Comparison of ENCODE assay signal across 8 mouse cellular contexts in the genomic region with DNA sequence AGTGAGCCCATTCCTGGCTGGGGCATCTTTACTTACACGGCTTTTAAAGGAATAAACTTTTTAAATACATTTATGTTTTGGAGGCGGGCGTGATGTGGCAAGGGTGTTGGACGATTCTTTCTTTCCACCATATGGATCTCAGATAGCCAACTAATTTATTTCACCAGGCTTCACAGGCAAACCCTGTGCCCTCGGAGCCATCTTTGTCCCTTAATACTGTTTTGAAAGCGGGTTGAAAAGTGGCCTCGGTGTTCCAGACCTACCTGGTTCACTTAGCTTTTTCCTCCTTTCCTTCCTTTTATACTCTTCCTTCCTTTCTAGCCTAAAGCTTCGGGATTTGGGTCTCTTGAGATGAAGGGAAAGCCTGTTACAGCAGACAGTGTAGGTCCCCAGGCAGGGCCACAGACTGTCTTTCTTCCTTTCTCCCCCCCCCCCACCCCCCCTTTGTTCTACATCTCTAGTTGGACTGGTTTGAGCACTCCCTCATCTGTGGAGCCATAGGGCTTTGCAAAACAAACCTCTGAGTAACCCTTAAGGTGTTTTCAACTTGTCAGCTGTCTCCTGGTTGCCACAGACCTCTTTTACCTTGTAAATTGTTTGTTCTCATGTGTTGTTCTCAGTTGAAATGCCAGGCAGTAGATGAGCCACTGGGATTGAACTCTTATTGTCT. TPM values are rescaled to one million over a fixed set of nuclear protein-coding genes. Genes with fewer than 3 reads are reported as not detected.
DNase-seq lines count a peak whose midpoint lies in the region; ATAC-seq and TF ChIP-seq lines count a peak whose summit lies in the region.

No protein-coding gene starts in this region.

- H3K36me3 ChIP-seq in forebrain, embryonic 15.5 days, result no peaks in the 10 kb centered on the region
- H3K36me3 ChIP-seq in liver, postnatal 0 days (replicated peaks; ENCODE audit: insufficient read depth, low read length), result no peaks in the 10 kb centered on the region

- intact Hi-C loops in left cerebral cortex, adult 2 months (cut with DNase I), result loop anchor here (10.0 kb wide), 1 partner anchor 213 kb away; a partner anchor contains a TSS
- intact Hi-C loops in left cerebral cortex, postnatal 25 days (cut with DNase I), result loop anchor here (2.0 kb wide), 1 partner anchor 211 kb away; no protein-coding TSS in a partner anchor
- intact Hi-C loops in gastrocnemius, postnatal 36 days (cut with DNase I), result loop anchor here (2.0 kb wide), 1 partner anchor 61 kb away; no protein-coding TSS in a partner anchor

- peak overlapping the region; percentile 100 for H3K4me3 ChIP-seq in left cerebral cortex, adult 2 months
- H3K4me3 ChIP-seq in forebrain, embryonic 15.5 days, result peak overlapping the region; percentile 97
- H3K4me3 ChIP-seq in liver, postnatal 0 days (ENCODE audit: low read depth, low read length), result peak overlapping the region; percentile 96

- no peak for TF ChIP-seq CTCF in left cerebral cortex, adult 2 months (IDR thresholded peaks at IDR 0.05)
- no peak for TF ChIP-seq CTCF in liver, postnatal 0 days (IDR thresholded peaks at IDR 0.05; ENCODE audit: low read depth)

- no peak for ATAC-seq in forebrain, embryonic 15.5 days (replicated peaks)
- peak; percentile 14; the same call in 1 of the 2 replicates for ATAC-seq in liver, postnatal 0 days

- peak overlapping the region; percentile 67 for H3K9ac ChIP-seq in forebrain, embryonic 15.5 days (replicated peaks)
- peak overlapping the region; percentile 98 for H3K9ac ChIP-seq in liver, postnatal 0 days (replicated peaks)

- 6% methylated on average over 8 of the region's 8 CpGs for WGBS in forebrain, embryonic 15.5 days
- WGBS in liver, postnatal 0 days (ENCODE audit: insufficient replicate concordance), result 2% methylated on average over 8 of the region's 8 CpGs

- H3K9me3 ChIP-seq in forebrain, embryonic 15.5 days, result no peaks in the 10 kb centered on the region
- H3K9me3 ChIP-seq in liver, postnatal 0 days (ENCODE audit: low read length), result no peaks in the 10 kb centered on the region

- peak overlapping the region; percentile 77 for H3K4me2 ChIP-seq in forebrain, embryonic 15.5 days (replicated peaks)
- H3K4me2 ChIP-seq in liver, postnatal 0 days (ENCODE audit: low read depth, low read length), result peak overlapping the region; percentile 75

- no peaks in the 10 kb centered on the region for H3K27me3 ChIP-seq in forebrain, embryonic 15.5 days
- H3K27me3 ChIP-seq in liver, postnatal 0 days (ENCODE audit: insufficient read depth, low read length), result no peaks in the 10 kb centered on the region

- DNase-seq in left cerebral cortex, adult 2 months (ENCODE audit: extremely low spot score in 1 of 2, low spot score in 2 of 2), result no peak
- DNase-seq in left cerebral cortex, postnatal 25 days (ENCODE audit: low spot score in 2 of 2), result no peak
- DNase-seq in R1 (ENCODE audit: low read depth, low spot score), result peak; percentile 29
- peak; percentile 33 for DNase-seq in liver, postnatal 0 days
- DNase-seq in adrenal gland, postnatal 4 days (ENCODE audit: low spot score in 2 of 2), result no peak
- DNase-seq in left cerebral cortex, adult 9 months (ENCODE audit: low spot score in 2 of 2), result no peak
- DNase-seq in gastrocnemius, postnatal 36 days, result no peak

- H3K27ac ChIP-seq in left cerebral cortex, adult 2 months, result peak overlapping the region; percentile 99
- peak overlapping the region; percentile 83 for H3K27ac ChIP-seq in forebrain, embryonic 15.5 days (replicated peaks)
- H3K27ac ChIP-seq in liver, postnatal 0 days (ENCODE audit: low read depth), result peak overlapping the region; percentile 92

- no peak for TF ChIP-seq EP300 in liver, postnatal 0 days (IDR thresholded peaks at IDR 0.05; ENCODE audit: low read depth)

- H3K4me1 ChIP-seq in forebrain, embryonic 15.5 days, result peaks cover 23% of the 10 kb centered on the region
- peaks cover 12% of the 10 kb centered on the region for H3K4me1 ChIP-seq in liver, postnatal 0 days (ENCODE audit: insufficient read depth)

RNA-seq across cellular contexts. Expression of a gene that starts 0.7 kb away (rescaled TPM):
- 1 to 10 TPM; 4.9 to 6.5 TPM for total RNA-seq in left cerebral cortex, adult 2 months (2021)
- total RNA-seq in left cerebral cortex, postnatal 25 days (2021), result 1 to 10 TPM; 8.3 to 9.7 TPM
- polyA plus RNA-seq in forebrain, embryonic 15.5 days (2015; fragmentation: Nextera tagmentation; extraction: Ambion mirVana), result 20.4 and 23.7 TPM in 2 replicates
- 7.7 and 8.0 TPM in 2 replicates for polyA plus RNA-seq in liver, postnatal 0 days (2015; fragmentation: Nextera tagmentation; extraction: Ambion mirVana)
- 10 to 100 TPM; 13.5 to 14.6 TPM for total RNA-seq in adrenal gland, postnatal 4 days (2021)
- total RNA-seq in gastrocnemius, postnatal 36 days (2021), result 1 to 10 TPM; 3.7 to 4.7 TPM

RNA-seq across cellular contexts. Expression of a gene that starts 1.0 kb away (rescaled TPM):
- total RNA-seq in left cerebral cortex, adult 2 months (2021), result 10 to 100 TPM; 83.7 to 84.1 TPM
- 10 to 100 TPM; 80.1 to 80.8 TPM for total RNA-seq in left cerebral cortex, postnatal 25 days (2021)
- polyA plus RNA-seq in forebrain, embryonic 15.5 days (2015; fragmentation: Nextera tagmentation; extraction: Ambion mirVana), result 38.4 and 40.4 TPM in 2 replicates
- 8.6 and 9.0 TPM in 2 replicates for polyA plus RNA-seq in liver, postnatal 0 days (2015; fragmentation: Nextera tagmentation; extraction: Ambion mirVana)
- 10 to 100 TPM; 62.3 to 64.2 TPM for total RNA-seq in adrenal gland, postnatal 4 days (2021)
- 10 to 100 TPM; 28.2 to 29.8 TPM for total RNA-seq in gastrocnemius, postnatal 36 days (2021)

RNA-seq across cellular contexts. Expression of a gene that starts 18.5 kb away (rescaled TPM):
- 10 to 100 TPM; 55.9 to 56.3 TPM for total RNA-seq in left cerebral cortex, adult 2 months (2021)
- 10 to 100 TPM; 50.5 to 52.3 TPM for total RNA-seq in left cerebral cortex, postnatal 25 days (2021)
- polyA plus RNA-seq in forebrain, embryonic 15.5 days (2015; fragmentation: Nextera tagmentation; extraction: Ambion mirVana), result 20.0 and 21.8 TPM in 2 replicates
- polyA plus RNA-seq in liver, postnatal 0 days (2015; fragmentation: Nextera tagmentation; extraction: Ambion mirVana), result 3.2 and 3.5 TPM in 2 replicates
- total RNA-seq in adrenal gland, postnatal 4 days (2021), result 10 to 100 TPM; 37.3 to 40.9 TPM
- total RNA-seq in gastrocnemius, postnatal 36 days (2021), result 10 to 100 TPM; 13.8 to 15.5 TPM

Comparison
In these comparisons a context has a peak if more than half of its experiments do, and no peak if none do; other contexts are left out.
1. DNase-seq: peak in R1 (single experiment) and liver, postnatal 0 days (single experiment); none in left cerebral cortex, adult 2 months (0 of 2), left cerebral cortex, postnatal 25 days (0 of 2), adrenal gland, postnatal 4 days (0 of 2), left cerebral cortex, adult 9 months (0 of 2) and gastrocnemius, postnatal 36 days (0 of 2).
2. Peak in every context shown above with its lines, with median percentiles within 50 percentile points of each other: H3K27ac ChIP-seq and H3K4me3 ChIP-seq.